Mouse (Mus musculus): Measurements from ENCODE around the gene Osbpl10. TPM values are rescaled to one million over a fixed set of nuclear protein-coding genes. Genes with fewer than 3 reads are reported as not detected.

Osbpl10 gene
- polyA plus RNA-seq, 1 experiment from 2014 or later: 1.4 TPM

- Histone ChIP-seq H3K27ac (ENCODE audit: low read length) (no peak overlapping the region), H3K4me3 (replicated peaks; ENCODE audit: low read length) (no peak overlapping the region), H3K4me2 (ENCODE audit: low read depth, low read length) (no peak overlapping the region), H3K9ac (ENCODE audit: low read length) (no peak overlapping the region), H3K27me3 (ENCODE audit: control insufficient read depth, insufficient read depth, low read length) (no peaks in the 10 kb centered on the region), H3K9me3 (replicated peaks; ENCODE audit: control insufficient read depth, low read length) (no peaks in the 10 kb centered on the region), H3K4me1 (ENCODE audit: control insufficient read depth, insufficient read depth, low read length) (no peaks in the 10 kb centered on the region), H3K36me3 (ENCODE audit: control insufficient read depth, insufficient read depth, low read length) (no peaks in the 10 kb centered on the region)
- ATAC-seq (ENCODE audit: insufficient read depth, low FRiP score): no peak
- 82% methylated on average over 7 of the region's 7 CpGs for WGBS
Observed at GRCm38 (mm10) chr9:115032786-115033185, 54.4 kb downstream of the Osbpl10 start.

- Histone ChIP-seq H3K4me2 (ENCODE audit: low read depth, low read length) (no peak overlapping the region), H3K27me3 (ENCODE audit: control insufficient read depth, insufficient read depth, low read length) (no peaks in the 10 kb centered on the region), H3K4me1 (ENCODE audit: control insufficient read depth, insufficient read depth, low read length) (peaks cover 4% of the 10 kb centered on the region; the same call in 1 of the 2 replicates), H3K27ac (ENCODE audit: low read length) (no peak overlapping the region), H3K9ac (ENCODE audit: low read length) (no peak overlapping the region), H3K9me3 (replicated peaks; ENCODE audit: control insufficient read depth, low read length) (no peaks in the 10 kb centered on the region), H3K36me3 (ENCODE audit: control insufficient read depth, insufficient read depth, low read length) (no peaks in the 10 kb centered on the region), H3K4me3 (replicated peaks; ENCODE audit: low read length) (no peak overlapping the region)
- no peak for ATAC-seq (ENCODE audit: insufficient read depth, low FRiP score)
- WGBS: 64% methylated on average over 6 of the region's 6 CpGs
Observed at GRCm38 (mm10) chr9:115034271-115034670, 55.9 kb downstream of the Osbpl10 start.

- no peak overlapping the region for H3K27ac ChIP-seq (ENCODE audit: low read length)
- no peak overlapping the region for H3K4me2 ChIP-seq (ENCODE audit: low read depth, low read length)
- H3K4me1 ChIP-seq (ENCODE audit: control insufficient read depth, insufficient read depth, low read length): peaks cover 5% of the 10 kb centered on the region; the same call in 1 of the 2 replicates
- WGBS: 79% methylated on average over 7 of the region's 7 CpGs
- H3K9ac ChIP-seq (ENCODE audit: low read length): no peak overlapping the region
- no peaks in the 10 kb centered on the region for H3K36me3 ChIP-seq (ENCODE audit: control insufficient read depth, insufficient read depth, low read length)
- no peak overlapping the region for H3K4me3 ChIP-seq (replicated peaks; ENCODE audit: low read length)
- ATAC-seq (ENCODE audit: insufficient read depth, low FRiP score): no peak
- no peaks in the 10 kb centered on the region for H3K9me3 ChIP-seq (replicated peaks; ENCODE audit: control insufficient read depth, low read length)
- no peaks in the 10 kb centered on the region for H3K27me3 ChIP-seq (ENCODE audit: control insufficient read depth, insufficient read depth, low read length)
Observed at GRCm38 (mm10) chr9:115034788-115035187, 56.4 kb downstream of the Osbpl10 start.

GRCm38 (mm10) chr9:115038215-115038614 lies 59.8 kb downstream of the Osbpl10 start:
- Histone ChIP-seq H3K4me3 (replicated peaks; ENCODE audit: low read length) (no peak overlapping the region), H3K9ac (ENCODE audit: low read length) (no peak overlapping the region), H3K27me3 (ENCODE audit: control insufficient read depth, insufficient read depth, low read length) (no peaks in the 10 kb centered on the region), H3K36me3 (ENCODE audit: control insufficient read depth, insufficient read depth, low read length) (no peaks in the 10 kb centered on the region), H3K4me2 (ENCODE audit: low read depth, low read length) (no peak overlapping the region), H3K4me1 (ENCODE audit: control insufficient read depth, insufficient read depth, low read length) (peaks cover 5% of the 10 kb centered on the region; the same call in 1 of the 2 replicates), H3K9me3 (replicated peaks; ENCODE audit: control insufficient read depth, low read length) (no peaks in the 10 kb centered on the region), H3K27ac (ENCODE audit: low read length) (no peak overlapping the region)
- WGBS: 53% methylated on average over 14 of the region's 14 CpGs
- no peak for ATAC-seq (ENCODE audit: insufficient read depth, low FRiP score)

- ATAC-seq (ENCODE audit: insufficient read depth, low FRiP score): no peak
- no peaks in the 10 kb centered on the region for H3K27me3 ChIP-seq (ENCODE audit: control insufficient read depth, insufficient read depth, low read length)
- H3K36me3 ChIP-seq (ENCODE audit: control insufficient read depth, insufficient read depth, low read length): no peaks in the 10 kb centered on the region
- H3K9ac ChIP-seq (ENCODE audit: low read length): no peak overlapping the region
- no peak overlapping the region for H3K4me3 ChIP-seq (replicated peaks; ENCODE audit: low read length)
- H3K27ac ChIP-seq (ENCODE audit: low read length): no peak overlapping the region
- peaks cover 5% of the 10 kb centered on the region; the same call in 1 of the 2 replicates for H3K4me1 ChIP-seq (ENCODE audit: control insufficient read depth, insufficient read depth, low read length)
- no peaks in the 10 kb centered on the region for H3K9me3 ChIP-seq (replicated peaks; ENCODE audit: control insufficient read depth, low read length)
- H3K4me2 ChIP-seq (ENCODE audit: low read depth, low read length): no peak overlapping the region
- 89% methylated on average over 9 of the region's 9 CpGs for WGBS
Observed at GRCm38 (mm10) chr9:115038686-115039085, 60.3 kb downstream of the Osbpl10 start.

- 51% methylated on average over 7 of the region's 7 CpGs for WGBS
- no peak overlapping the region for H3K4me2 ChIP-seq (ENCODE audit: low read depth, low read length)
- no peaks in the 10 kb centered on the region for H3K9me3 ChIP-seq (replicated peaks; ENCODE audit: control insufficient read depth, low read length)
- no peaks in the 10 kb centered on the region for H3K27me3 ChIP-seq (ENCODE audit: control insufficient read depth, insufficient read depth, low read length)
- no peak overlapping the region for H3K9ac ChIP-seq (ENCODE audit: low read length)
- no peak overlapping the region for H3K4me3 ChIP-seq (replicated peaks; ENCODE audit: low read length)
- no peaks in the 10 kb centered on the region for H3K36me3 ChIP-seq (ENCODE audit: control insufficient read depth, insufficient read depth, low read length)
- H3K4me1 ChIP-seq (ENCODE audit: control insufficient read depth, insufficient read depth, low read length): peaks cover 5% of the 10 kb centered on the region; the same call in 1 of the 2 replicates
- no peak overlapping the region for H3K27ac ChIP-seq (ENCODE audit: low read length)
- ATAC-seq (ENCODE audit: insufficient read depth, low FRiP score): no peak; the same call in 1 of the 2 replicates
Observed at GRCm38 (mm10) chr9:115039245-115039644, 60.9 kb downstream of the Osbpl10 start.

- peaks cover 5% of the 10 kb centered on the region; the same call in 1 of the 2 replicates for H3K4me1 ChIP-seq (ENCODE audit: control insufficient read depth, insufficient read depth, low read length)
- H3K4me2 ChIP-seq (ENCODE audit: low read depth, low read length): no peak overlapping the region
- H3K9me3 ChIP-seq (replicated peaks; ENCODE audit: control insufficient read depth, low read length): no peaks in the 10 kb centered on the region
- WGBS: 78% methylated on average over 6 of the region's 6 CpGs
- no peaks in the 10 kb centered on the region for H3K27me3 ChIP-seq (ENCODE audit: control insufficient read depth, insufficient read depth, low read length)
- H3K4me3 ChIP-seq (replicated peaks; ENCODE audit: low read length): no peak overlapping the region
- no peak for ATAC-seq (ENCODE audit: insufficient read depth, low FRiP score)
- no peaks in the 10 kb centered on the region for H3K36me3 ChIP-seq (ENCODE audit: control insufficient read depth, insufficient read depth, low read length)
- H3K27ac ChIP-seq (ENCODE audit: low read length): no peak overlapping the region
- H3K9ac ChIP-seq (ENCODE audit: low read length): no peak overlapping the region
Observed at GRCm38 (mm10) chr9:115042571-115042970, 64.2 kb downstream of the Osbpl10 start.

- H3K9me3 ChIP-seq (replicated peaks; ENCODE audit: control insufficient read depth, low read length): no peaks in the 10 kb centered on the region
- 83% methylated on average over 13 of the region's 13 CpGs for WGBS
- H3K9ac ChIP-seq (ENCODE audit: low read length): no peak overlapping the region
- peaks cover 5% of the 10 kb centered on the region; the same call in 1 of the 2 replicates for H3K4me1 ChIP-seq (ENCODE audit: control insufficient read depth, insufficient read depth, low read length)
- H3K4me2 ChIP-seq (ENCODE audit: low read depth, low read length): no peak overlapping the region
- H3K27me3 ChIP-seq (ENCODE audit: control insufficient read depth, insufficient read depth, low read length): no peaks in the 10 kb centered on the region
- no peak overlapping the region for H3K27ac ChIP-seq (ENCODE audit: low read length)
- H3K36me3 ChIP-seq (ENCODE audit: control insufficient read depth, insufficient read depth, low read length): no peaks in the 10 kb centered on the region
- ATAC-seq (ENCODE audit: insufficient read depth, low FRiP score): no peak
- H3K4me3 ChIP-seq (replicated peaks; ENCODE audit: low read length): no peak overlapping the region
Observed at GRCm38 (mm10) chr9:115042971-115043706, 64.8 kb downstream of the Osbpl10 start.

GRCm38 (mm10) chr9:115043881-115044770 lies 65.8 kb downstream of the Osbpl10 start:
- WGBS: 69% methylated on average over 8 of the region's 8 CpGs
- Histone ChIP-seq H3K4me3 (replicated peaks; ENCODE audit: low read length) (no peak overlapping the region), H3K9me3 (replicated peaks; ENCODE audit: control insufficient read depth, low read length) (no peaks in the 10 kb centered on the region), H3K4me1 (ENCODE audit: control insufficient read depth, insufficient read depth, low read length) (peaks cover 3% of the 10 kb centered on the region; the same call in 1 of the 2 replicates), H3K27ac (ENCODE audit: low read length) (no peak overlapping the region), H3K4me2 (ENCODE audit: low read depth, low read length) (no peak overlapping the region), H3K27me3 (ENCODE audit: control insufficient read depth, insufficient read depth, low read length) (no peaks in the 10 kb centered on the region), H3K9ac (ENCODE audit: low read length) (no peak overlapping the region), H3K36me3 (ENCODE audit: control insufficient read depth, insufficient read depth, low read length) (no peaks in the 10 kb centered on the region)
- ATAC-seq (ENCODE audit: insufficient read depth, low FRiP score): no peak

All from stomach, embryonic 16.5 days (tissue).